Mouse (Mus musculus): ENCODE results near the gene Prm1. TPM values are rescaled to one million over a fixed set of nuclear protein-coding genes. Genes with fewer than 3 reads are reported as not detected.

The Prm1 gene
- polyA plus RNA-seq, 1 experiment from 2014 or later: not detected

GRCm38 (mm10) chr16:10837903-10838302 lies 32.3 kb upstream of the Prm1 start:
- peak overlapping the region; percentile 11; the same call in 1 of the 2 replicates for H3K27ac ChIP-seq (replicated peaks)
- DNase-seq (ENCODE audit: low spot score): no peak
- 77% methylated on average over 1 of the region's 1 CpGs for WGBS

GRCm38 (mm10) chr16:10837250-10837649 lies 31.6 kb upstream of the Prm1 start:
- H3K27me3 ChIP-seq (ENCODE audit: low read depth, poor library complexity, severe bottlenecking): peaks cover 12% of the 10 kb centered on the region
- H3K9me3 ChIP-seq (replicated peaks): no peaks in the 10 kb centered on the region
- 94% methylated on average over 3 of the region's 3 CpGs for WGBS
- H3K4me3 ChIP-seq: no peak overlapping the region
- no peak overlapping the region for H3K27ac ChIP-seq (replicated peaks)
- peaks cover 22% of the 10 kb centered on the region for H3K36me3 ChIP-seq
- peaks cover 41% of the 10 kb centered on the region for H3K4me1 ChIP-seq
- DNase-seq (ENCODE audit: low spot score): no peak

More at GRCm38 (mm10) chr16:10837903-10838302, 32.3 kb upstream of the Prm1 start:
- Histone ChIP-seq H3K4me1 (peaks cover 43% of the 10 kb centered on the region), H3K36me3 (peaks cover 22% of the 10 kb centered on the region), H3K27me3 (ENCODE audit: low read depth, poor library complexity, severe bottlenecking) (peaks cover 12% of the 10 kb centered on the region), H3K9me3 (replicated peaks) (no peaks in the 10 kb centered on the region), H3K4me3 (no peak overlapping the region)

GRCm38 (mm10) chr16:10836388-10836787 lies 30.7 kb upstream of the Prm1 start:
- no peaks in the 10 kb centered on the region for H3K9me3 ChIP-seq (replicated peaks)
- peaks cover 12% of the 10 kb centered on the region for H3K27me3 ChIP-seq (ENCODE audit: low read depth, poor library complexity, severe bottlenecking)
- peak overlapping the region; percentile 95; the same call in 1 of the 2 replicates for H3K4me3 ChIP-seq
- peaks cover 21% of the 10 kb centered on the region for H3K36me3 ChIP-seq
- H3K4me1 ChIP-seq: peaks cover 40% of the 10 kb centered on the region
- DNase-seq (ENCODE audit: low spot score): no peak
- H3K27ac ChIP-seq (replicated peaks): no peak overlapping the region
- 93% methylated on average over 3 of the region's 3 CpGs for WGBS

- Histone ChIP-seq H3K27ac (replicated peaks) (peak within 1 kb of the TSS; percentile 97), H3K36me3 (peaks cover 8% of the 10 kb centered on the region), H3K4me1 (peaks cover 40% of the 10 kb centered on the region), H3K4me3 (peak within 1 kb of the TSS; percentile 95), H3K27me3 (ENCODE audit: low read depth, poor library complexity, severe bottlenecking) (peaks cover 12% of the 10 kb centered on the region), H3K9me3 (replicated peaks) (no peaks in the 10 kb centered on the region)
- DNase-seq (ENCODE audit: low spot score): peak; percentile 90
- under 1% methylated on average over 67 of the region's 69 CpGs for WGBS
Observed at GRCm38 (mm10) chr16:10834911-10835587, 29.4 kb upstream of the Prm1 start, which contains the start of gene Rmi2. Gene Rmi2, plus strand, starts transcription at chr16:10835059.

- H3K9me3 ChIP-seq (replicated peaks): no peaks in the 10 kb centered on the region
- 12% methylated on average over 12 of the region's 12 CpGs for whole genome bisulfite sequencing
- H3K36me3 ChIP-seq: peaks cover 3% of the 10 kb centered on the region; the same call in 1 of the 2 replicates
- peaks cover 12% of the 10 kb centered on the region for H3K27me3 ChIP-seq (ENCODE audit: low read depth, poor library complexity, severe bottlenecking)
- peaks cover 39% of the 10 kb centered on the region for H3K4me1 ChIP-seq
- peak overlapping the region; percentile 95 for H3K4me3 ChIP-seq
- peak overlapping the region; percentile 97 for H3K27ac ChIP-seq (replicated peaks)
- DNase-seq (ENCODE audit: low spot score): no peak
Observed at GRCm38 (mm10) chr16:10834542-10834910, 28.9 kb upstream of the Prm1 start.

GRCm38 (mm10) chr16:10828461-10828805 lies 22.8 kb upstream of the Prm1 start:
- Histone ChIP-seq H3K27ac (replicated peaks) (no peak overlapping the region), H3K4me1 (no peaks in the 10 kb centered on the region), H3K36me3 (no peaks in the 10 kb centered on the region), H3K27me3 (ENCODE audit: low read depth, poor library complexity, severe bottlenecking) (peaks cover 4% of the 10 kb centered on the region; the same call in 1 of the 2 replicates), H3K9me3 (replicated peaks) (no peaks in the 10 kb centered on the region), H3K4me3 (no peak overlapping the region)
- no peak for DNase-seq (ENCODE audit: low spot score)
- WGBS: 86% methylated on average over 4 of the region's 4 CpGs

GRCm38 (mm10) chr16:10827766-10828460 lies 22.3 kb upstream of the Prm1 start:
- DNase-seq (ENCODE audit: low spot score): no peak
- Histone ChIP-seq H3K27ac (replicated peaks) (no peak overlapping the region), H3K9me3 (replicated peaks) (no peaks in the 10 kb centered on the region), H3K27me3 (ENCODE audit: low read depth, poor library complexity, severe bottlenecking) (no peaks in the 10 kb centered on the region), H3K36me3 (no peaks in the 10 kb centered on the region), H3K4me3 (no peak overlapping the region), H3K4me1 (no peaks in the 10 kb centered on the region)
- WGBS: 86% methylated on average over 7 of the region's 7 CpGs

- H3K27me3 ChIP-seq (ENCODE audit: low read depth, poor library complexity, severe bottlenecking): no peaks in the 10 kb centered on the region
- 92% methylated on average over 9 of the region's 9 CpGs for WGBS
- H3K4me1 ChIP-seq: no peaks in the 10 kb centered on the region
- no peak overlapping the region for H3K4me3 ChIP-seq
- H3K27ac ChIP-seq (replicated peaks): no peak overlapping the region
- no peak for DNase-seq (ENCODE audit: low spot score)
- no peaks in the 10 kb centered on the region for H3K36me3 ChIP-seq
- H3K9me3 ChIP-seq (replicated peaks): no peaks in the 10 kb centered on the region
Observed at GRCm38 (mm10) chr16:10827269-10827668, 21.6 kb upstream of the Prm1 start.

GRCm38 (mm10) chr16:10825840-10826239 lies 20.2 kb upstream of the Prm1 start:
- H3K9me3 ChIP-seq (replicated peaks): no peaks in the 10 kb centered on the region
- no peak overlapping the region for H3K27ac ChIP-seq (replicated peaks)
- H3K27me3 ChIP-seq (ENCODE audit: low read depth, poor library complexity, severe bottlenecking): no peaks in the 10 kb centered on the region
- WGBS: 96% methylated on average over 4 of the region's 4 CpGs
- DNase-seq (ENCODE audit: low spot score): no peak
- H3K4me3 ChIP-seq: no peak overlapping the region
- H3K4me1 ChIP-seq: no peaks in the 10 kb centered on the region
- no peaks in the 10 kb centered on the region for H3K36me3 ChIP-seq

- no peaks in the 10 kb centered on the region for H3K27me3 ChIP-seq (ENCODE audit: low read depth, poor library complexity, severe bottlenecking)
- H3K9me3 ChIP-seq (replicated peaks): no peaks in the 10 kb centered on the region
- H3K4me3 ChIP-seq: no peak overlapping the region
- H3K36me3 ChIP-seq: no peaks in the 10 kb centered on the region
- H3K4me1 ChIP-seq: no peaks in the 10 kb centered on the region
- 94% methylated on average over 1 of the region's 1 CpGs for WGBS
- H3K27ac ChIP-seq (replicated peaks): no peak overlapping the region
- no peak for DNase-seq (ENCODE audit: low spot score)
Observed at GRCm38 (mm10) chr16:10824536-10824935, 18.9 kb upstream of the Prm1 start.

GRCm38 (mm10) chr16:10821387-10821786 lies 15.7 kb upstream of the Prm1 start:
- DNase-seq (ENCODE audit: low spot score): no peak
- Histone ChIP-seq H3K36me3 (no peaks in the 10 kb centered on the region), H3K9me3 (replicated peaks) (no peaks in the 10 kb centered on the region), H3K4me1 (no peaks in the 10 kb centered on the region), H3K4me3 (no peak overlapping the region), H3K27ac (replicated peaks) (no peak overlapping the region), H3K27me3 (ENCODE audit: low read depth, poor library complexity, severe bottlenecking) (no peaks in the 10 kb centered on the region)
- WGBS: 73% methylated on average over 4 of the region's 4 CpGs

- Histone ChIP-seq H3K36me3 (no peaks in the 10 kb centered on the region), H3K4me3 (no peak overlapping the region), H3K27ac (replicated peaks) (no peak overlapping the region), H3K4me1 (no peaks in the 10 kb centered on the region), H3K27me3 (ENCODE audit: low read depth, poor library complexity, severe bottlenecking) (no peaks in the 10 kb centered on the region), H3K9me3 (replicated peaks) (no peaks in the 10 kb centered on the region)
- DNase-seq (ENCODE audit: low spot score): no peak
- WGBS: 69% methylated on average over 3 of the region's 3 CpGs
Observed at GRCm38 (mm10) chr16:10819966-10820365, 14.3 kb upstream of the Prm1 start.

- Histone ChIP-seq H3K27ac (replicated peaks) (no peak overlapping the region), H3K4me3 (no peak overlapping the region), H3K27me3 (ENCODE audit: low read depth, poor library complexity, severe bottlenecking) (no peaks in the 10 kb centered on the region), H3K9me3 (replicated peaks) (no peaks in the 10 kb centered on the region), H3K4me1 (no peaks in the 10 kb centered on the region), H3K36me3 (no peaks in the 10 kb centered on the region)
- no peak for DNase-seq (ENCODE audit: low spot score)
- 80% methylated on average over 4 of the region's 4 CpGs for WGBS
Observed at GRCm38 (mm10) chr16:10818579-10819135, 13.0 kb upstream of the Prm1 start.
